Mouse (Mus musculus) bone marrow macrophage, adult 2 months (primary cell): ENCODE measurements at regions not wholly inside any gene's neighbourhood (a gene's known extent, or its start where the extent isn't known, plus 50 kb on each side); places are given as distances from the start of the nearest gene placed in this dataset.
"Not testable (repeated sequence)": the region's sequence is repeated elsewhere in the genome, so short reads cannot be mapped to it uniquely, and the experiment has no call there.

Source experiments
- H3K27ac ChIP-seq: 2 replicates; pipeline ENCODE4 v1.5.1; 2012; ENCODE audit warnings: low read depth, low read length; ENCODE audit not compliant: insufficient read depth
- H3K4me1 ChIP-seq: 2 replicates; pipeline ENCODE4 v1.6.1; 2012; ENCODE audit warnings: low read length; ENCODE audit not compliant: control insufficient read depth, insufficient read depth
- H3K4me3 ChIP-seq: 2 replicates; pipeline ENCODE4 v1.5.1; 2012; ENCODE audit warnings: mild to moderate bottlenecking, low read length, moderate library complexity; ENCODE audit not compliant: insufficient read depth
- CTCF ChIP-seq: IDR thresholded peaks from 2 replicates; pipeline ENCODE4 v1.5.1; 2012; ENCODE audit warnings: low read depth, mild to moderate bottlenecking, low read length, moderate library complexity
- POLR2A ChIP-seq: IDR thresholded peaks from 2 replicates; pipeline ENCODE4 v1.6.1; 2012; ENCODE audit warnings: mild to moderate bottlenecking, low read depth, low read length, borderline replicate concordance

- TF ChIP-seq POLR2A: no peak
- TF ChIP-seq CTCF: no peak
- no peak overlapping the region for H3K27ac ChIP-seq
- H3K4me3 ChIP-seq: no peak overlapping the region
- H3K4me1 ChIP-seq: no peaks in the 10 kb centered on the region
These were observed 383.1 kb upstream of the Arid1b start for GRCm38 (mm10) chr17:4610993-4611392.

GRCm38 (mm10) chr17:4611711-4612110 lies 382.4 kb upstream of the Arid1b start:
- Histone ChIP-seq H3K4me1 (no peaks in the 10 kb centered on the region), H3K27ac (no peak overlapping the region), H3K4me3 (no peak overlapping the region)
- TF ChIP-seq POLR2A (no peak), CTCF (no peak)

GRCm38 (mm10) chr17:4612136-4612535 lies 382.0 kb upstream of the Arid1b start:
- H3K4me3 ChIP-seq: no peak overlapping the region
- no peaks in the 10 kb centered on the region for H3K4me1 ChIP-seq
- TF ChIP-seq POLR2A (no peak), CTCF (no peak)
- no peak overlapping the region for H3K27ac ChIP-seq

GRCm38 (mm10) chr17:4612741-4613140 lies 381.4 kb upstream of the Arid1b start:
- Histone ChIP-seq H3K4me1 (no peaks in the 10 kb centered on the region), H3K4me3 (no peak overlapping the region), H3K27ac (no peak overlapping the region)
- TF ChIP-seq POLR2A: no peak
- TF ChIP-seq CTCF: no peak

GRCm38 (mm10) chr17:4620361-4620760 lies 373.8 kb upstream of the Arid1b start:
- TF ChIP-seq POLR2A (no peak), CTCF (no peak)
- no peak overlapping the region for H3K4me3 ChIP-seq
- H3K27ac ChIP-seq: no peak overlapping the region
- H3K4me1 ChIP-seq: no peaks in the 10 kb centered on the region

- H3K4me3 ChIP-seq, H3K27ac ChIP-seq, H3K4me1 ChIP-seq: not testable (repeated sequence)
These were observed 368.0 kb upstream of the Arid1b start for GRCm38 (mm10) chr17:4626126-4626525.

GRCm38 (mm10) chr17:4627542-4627941 lies 366.6 kb upstream of the Arid1b start:
- Histone ChIP-seq H3K4me1 (no peaks in the 10 kb centered on the region), H3K4me3 (no peak overlapping the region), H3K27ac (no peak overlapping the region)
- TF ChIP-seq POLR2A: no peak
- TF ChIP-seq CTCF: no peak

- Histone ChIP-seq H3K27ac (no peak overlapping the region), H3K4me3 (no peak overlapping the region), H3K4me1 (no peaks in the 10 kb centered on the region)
- no peak for TF ChIP-seq POLR2A
- no peak for TF ChIP-seq CTCF
These were observed 363.0 kb upstream of the Arid1b start for GRCm38 (mm10) chr17:4631122-4631521.

- H3K27ac ChIP-seq: no peak overlapping the region
- no peaks in the 10 kb centered on the region for H3K4me1 ChIP-seq
- H3K4me3 ChIP-seq: no peak overlapping the region
- TF ChIP-seq CTCF (no peak), POLR2A (no peak)
These were observed 361.6 kb upstream of the Arid1b start for GRCm38 (mm10) chr17:4632506-4632905.

GRCm38 (mm10) chr17:4633771-4634170 lies 360.4 kb upstream of the Arid1b start:
- H3K4me3 ChIP-seq: no peak overlapping the region
- TF ChIP-seq CTCF (no peak), POLR2A (no peak)
- H3K27ac ChIP-seq: no peak overlapping the region
- no peaks in the 10 kb centered on the region for H3K4me1 ChIP-seq

- TF ChIP-seq POLR2A (no peak), CTCF (no peak)
- Histone ChIP-seq H3K4me1 (no peaks in the 10 kb centered on the region), H3K4me3 (no peak overlapping the region), H3K27ac (no peak overlapping the region)
These were observed 357.3 kb upstream of the Arid1b start for GRCm38 (mm10) chr17:4636796-4637353.
